Mouse (Mus musculus): ENCODE results near the gene Fam104a. TPM values are rescaled to one million over a fixed set of nuclear protein-coding genes. Genes with fewer than 3 reads are reported as not detected.

Gene Fam104a
- total and polyA plus RNA-seq, 3 experiments = 33.6 to 38.1 TPM; not detected in 1

DNA sequence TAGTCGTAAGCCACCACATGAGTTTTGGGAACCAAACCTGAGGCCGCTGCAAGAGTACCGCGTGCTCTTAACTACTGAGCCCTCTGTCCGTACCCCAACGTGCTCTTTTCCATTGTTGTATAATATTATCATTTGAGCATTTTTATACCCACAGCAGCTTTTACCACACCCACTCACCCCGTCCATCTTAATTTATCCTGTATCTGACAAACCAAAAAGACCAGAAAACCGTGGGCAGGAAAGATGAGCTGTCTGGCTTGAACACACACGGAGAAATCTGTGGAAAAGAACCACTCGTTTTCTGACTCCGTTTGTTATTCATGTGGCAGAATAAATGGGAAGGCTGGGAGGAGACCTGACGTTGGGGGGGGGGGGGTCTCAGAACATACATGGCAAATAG is 6.6 kb upstream of the Fam104a start:
- no peak overlapping the region for H3K4me3 ChIP-seq (ENCODE audit: control insufficient read depth in 1 of 2, insufficient read depth in 1 of 2, low read depth in 2 of 2, low read length in 2 of 2)
- H3K27me3 ChIP-seq (ENCODE audit: control insufficient read depth in 1 of 2, insufficient read depth in 2 of 2, low read length in 2 of 2) = no peaks in the 10 kb centered on the region
- H3K79me2 ChIP-seq (ENCODE audit: control insufficient read depth, insufficient read depth, low read length, poor library complexity) = peaks cover 35% of the 10 kb centered on the region
- peaks cover 3 to 4% of the 10 kb centered on the region in 2 experiments for H3K4me1 ChIP-seq (ENCODE audit: control insufficient read depth in 1 of 2, insufficient read depth in 2 of 2, low read length in 2 of 2)
- no peaks in the 10 kb centered on the region for H3K9me3 ChIP-seq (replicated peaks; ENCODE audit: insufficient read depth, low read length)
- no peak overlapping the region for H3K9ac ChIP-seq (ENCODE audit: control insufficient read depth, low read depth, low read length, poor library complexity, severe bottlenecking)
- no peak for TF ChIP-seq E2F4 (IDR thresholded peaks at IDR 0.05; ENCODE audit: borderline replicate concordance, low read depth, low read length)
- TF ChIP-seq ZMIZ1 (IDR thresholded peaks at IDR 0.05; ENCODE audit: low read depth, low read length) = no peak
- no peak for TF ChIP-seq SMC3 (IDR thresholded peaks at IDR 0.05; ENCODE audit: low read depth, low read length)
- no peak for TF ChIP-seq SIN3A (IDR thresholded peaks at IDR 0.05; ENCODE audit: low read length)
- no peak for TF ChIP-seq POLR2AphosphoS5 (IDR thresholded peaks at IDR 0.05; ENCODE audit: borderline replicate concordance, low read depth, low read length)
- TF ChIP-seq MAFK (IDR thresholded peaks at IDR 0.05; ENCODE audit: borderline replicate concordance, low read depth, low read length) = no peak
- TF ChIP-seq USF2 (IDR thresholded peaks at IDR 0.05; ENCODE audit: borderline replicate concordance in 1 of 2, insufficient read depth in 1 of 2, low read depth in 1 of 2, low read length in 2 of 2) = no peak
- TF ChIP-seq MXI1 (IDR thresholded peaks at IDR 0.05; ENCODE audit: low read depth, low read length) = no peak
- TF ChIP-seq POLR2A (IDR thresholded peaks at IDR 0.05; ENCODE audit: control insufficient read depth in 1 of 2, insufficient read depth in 1 of 2, low read depth in 1 of 2, low read length in 2 of 2, poor library complexity in 1 of 2) = no peak
- TF ChIP-seq CHD2 (IDR thresholded peaks at IDR 0.05; ENCODE audit: low read length) = no peak
- no peak for TF ChIP-seq MEF2A (IDR thresholded peaks at IDR 0.05; ENCODE audit: extremely low read depth, insufficient replicate concordance, low read depth, low read length, poor library complexity, severe bottlenecking)
- no peak for TF ChIP-seq ELF1 (IDR thresholded peaks at IDR 0.05; ENCODE audit: low read depth, low read length)
- no peak for TF ChIP-seq MYB (IDR thresholded peaks at IDR 0.05; ENCODE audit: low read depth, low read length)
- TF ChIP-seq CHD1 (IDR thresholded peaks at IDR 0.05; ENCODE audit: low read depth, low read length) = no peak
- TF ChIP-seq HCFC1 (IDR thresholded peaks at IDR 0.05; ENCODE audit: low read depth, low read length) = no peak
- no peak for TF ChIP-seq ZNF384 (IDR thresholded peaks at IDR 0.05; ENCODE audit: low read depth, low read length)
- no peak for TF ChIP-seq NELFE (IDR thresholded peaks at IDR 0.05; ENCODE audit: low read depth, low read length)
- TF ChIP-seq JUND (IDR thresholded peaks at IDR 0.05; ENCODE audit: low read depth, low read length) = no peak
- TF ChIP-seq CTCF (IDR thresholded peaks at IDR 0.05 in 2 of 3, conservative IDR thresholded peaks at IDR 0.05 in 1 of 3; ENCODE audit: control insufficient read depth in 1 of 3, insufficient read depth in 1 of 3, low read depth in 2 of 3, low read length in 3 of 3, poor library complexity in 1 of 3, severe bottlenecking in 1 of 3) = no peak
- TF ChIP-seq MAX (IDR thresholded peaks at IDR 0.05; ENCODE audit: low read length) = no peak
- no peak overlapping the region for H3K27ac ChIP-seq (ENCODE audit: control insufficient read depth, low read depth, low read length)
- no peak for DNase-seq (ENCODE audit: low read depth, low spot score)
- peaks cover 2 to 14% of the 10 kb centered on the region in 2 experiments for H3K36me3 ChIP-seq (ENCODE audit: control insufficient read depth in 1 of 2, insufficient read depth in 2 of 2, low read length in 2 of 2)

DNA sequence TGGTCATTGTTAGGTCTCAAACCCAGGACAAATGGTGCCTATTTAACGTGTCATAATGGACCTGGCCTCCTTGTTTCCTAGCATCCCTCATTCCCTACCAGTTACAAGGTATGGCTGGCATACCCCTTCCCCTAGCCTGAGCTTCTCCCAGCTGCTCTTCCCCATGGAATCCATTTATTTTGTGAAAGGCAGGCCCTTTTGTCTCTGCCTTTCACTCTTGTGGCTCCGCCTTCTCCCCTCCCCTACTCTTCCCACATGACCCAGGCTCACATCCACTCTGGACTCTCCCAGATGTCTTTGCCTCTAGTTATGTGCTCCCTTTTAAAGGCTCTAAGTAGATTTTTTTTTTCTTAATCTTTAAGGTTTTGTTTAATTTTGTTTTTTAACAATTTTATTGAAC is 3.1 kb upstream of the Fam104a start:
- H3K27me3 ChIP-seq (ENCODE audit: control insufficient read depth in 1 of 2, insufficient read depth in 2 of 2, low read length in 2 of 2) = no peaks in the 10 kb centered on the region
- H3K4me1 ChIP-seq (ENCODE audit: control insufficient read depth in 1 of 2, insufficient read depth in 2 of 2, low read length in 2 of 2) = peaks cover 10% of the 10 kb centered on the region in 2 experiments
- H3K79me2 ChIP-seq (ENCODE audit: control insufficient read depth, insufficient read depth, low read length, poor library complexity) = peaks cover 65% of the 10 kb centered on the region
- H3K4me3 ChIP-seq (ENCODE audit: control insufficient read depth in 1 of 2, insufficient read depth in 1 of 2, low read depth in 2 of 2, low read length in 2 of 2) = no peak overlapping the region
- peaks cover 0 to 21% of the 10 kb centered on the region in 2 experiments; a peak in 3 of 4 replicates for H3K36me3 ChIP-seq (ENCODE audit: control insufficient read depth in 1 of 2, insufficient read depth in 2 of 2, low read length in 2 of 2)
- TF ChIP-seq ETS1 (IDR thresholded peaks at IDR 0.05; ENCODE audit: low read depth, low read length) (no peak), USF1 (IDR thresholded peaks at IDR 0.05; ENCODE audit: low read depth, low read length) (peak; percentile 56)
- no peak overlapping the region for H3K27ac ChIP-seq (ENCODE audit: control insufficient read depth, low read depth, low read length)
- peak; percentile 34 for DNase-seq (ENCODE audit: low read depth, low spot score)
- no peak overlapping the region for H3K9ac ChIP-seq (ENCODE audit: control insufficient read depth, low read depth, low read length, poor library complexity, severe bottlenecking)
- no peaks in the 10 kb centered on the region for H3K9me3 ChIP-seq (replicated peaks; ENCODE audit: insufficient read depth, low read length)

Measured in MEL (cell line).